Mouse (Mus musculus): ENCODE data around the gene Med8. TPM values are rescaled to one million over a fixed set of nuclear protein-coding genes. Genes with fewer than 3 reads are reported as not detected.

Med8 gene
- polyA plus RNA-seq, 1 experiment from 2014 or later: 115 TPM

DNA sequence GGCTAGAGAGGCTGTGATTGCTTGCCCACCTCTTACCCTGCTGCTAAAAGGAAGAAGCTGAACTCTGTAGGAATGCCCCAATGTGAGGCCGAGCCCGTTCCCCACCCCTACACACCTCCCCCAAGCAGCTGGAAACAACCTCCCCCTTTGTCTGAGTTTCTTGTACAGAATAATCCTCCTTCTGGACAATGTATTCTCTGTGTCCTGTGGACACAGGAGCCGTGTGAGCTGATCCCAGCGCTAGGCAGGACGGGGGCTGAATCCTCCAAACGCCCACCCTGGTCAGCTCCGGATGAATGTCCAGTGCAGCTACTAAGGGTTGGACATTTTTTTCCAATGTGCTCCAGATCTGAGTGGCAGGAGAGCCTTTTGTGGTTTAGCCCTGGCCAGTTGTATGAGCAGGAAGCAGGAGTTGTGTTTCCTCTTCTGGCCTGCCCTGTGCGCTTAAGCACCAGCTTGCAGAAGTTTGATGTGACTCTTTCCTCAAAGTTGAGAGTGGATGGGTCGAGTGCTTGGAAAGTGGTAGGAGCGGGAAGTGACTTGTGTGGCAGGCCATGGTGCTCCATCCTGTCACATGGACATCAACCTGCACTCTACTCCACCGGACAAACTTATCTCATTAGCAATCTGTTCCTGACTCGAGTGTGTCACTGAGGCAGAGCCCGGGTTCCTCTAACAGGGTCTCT lies 8.1 kb downstream of the Med8 start:
- H3K4me1 ChIP-seq: no peaks in the 10 kb centered on the region
- no peak for ATAC-seq (replicated peaks)
- H3K4me2 ChIP-seq (replicated peaks): no peak overlapping the region
- H3K27me3 ChIP-seq: no peaks in the 10 kb centered on the region
- H3K4me3 ChIP-seq: no peak overlapping the region
- H3K27ac ChIP-seq (replicated peaks): no peak overlapping the region
- peaks cover 81% of the 10 kb centered on the region for H3K36me3 ChIP-seq
- no peak overlapping the region for H3K9ac ChIP-seq (replicated peaks)
- H3K9me3 ChIP-seq: no peaks in the 10 kb centered on the region
- WGBS: 86% methylated on average over 13 of the region's 13 CpGs

DNA sequence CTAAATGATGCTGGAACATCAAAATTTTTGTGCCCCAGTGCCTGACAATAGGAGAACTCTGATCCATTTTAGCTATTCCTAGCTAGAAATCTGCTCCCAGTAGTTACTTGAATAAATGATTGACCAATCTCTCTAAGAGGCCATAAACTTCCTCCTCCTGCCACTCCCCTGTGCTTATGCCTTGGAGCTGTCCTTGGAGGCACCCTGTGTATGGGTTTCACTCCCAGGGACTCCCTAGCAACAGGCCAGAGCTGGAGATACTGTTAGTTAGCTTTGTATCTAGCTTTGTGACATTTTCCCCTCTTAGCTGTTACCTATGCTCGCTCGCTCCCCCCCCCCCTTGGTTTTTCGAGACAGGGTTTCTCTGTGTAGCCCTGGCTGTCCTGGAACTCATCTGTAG lies 12.2 kb downstream of the Med8 start:
- Histone ChIP-seq H3K9ac (replicated peaks) (no peak overlapping the region), H3K36me3 (peaks cover 52% of the 10 kb centered on the region), H3K27me3 (no peaks in the 10 kb centered on the region), H3K4me2 (replicated peaks) (no peak overlapping the region), H3K4me3 (no peak overlapping the region), H3K27ac (replicated peaks) (no peak overlapping the region), H3K9me3 (no peaks in the 10 kb centered on the region), H3K4me1 (no peaks in the 10 kb centered on the region)
- WGBS: 96% methylated on average over 3 of the region's 3 CpGs
- no peak for ATAC-seq (replicated peaks)

DNA sequence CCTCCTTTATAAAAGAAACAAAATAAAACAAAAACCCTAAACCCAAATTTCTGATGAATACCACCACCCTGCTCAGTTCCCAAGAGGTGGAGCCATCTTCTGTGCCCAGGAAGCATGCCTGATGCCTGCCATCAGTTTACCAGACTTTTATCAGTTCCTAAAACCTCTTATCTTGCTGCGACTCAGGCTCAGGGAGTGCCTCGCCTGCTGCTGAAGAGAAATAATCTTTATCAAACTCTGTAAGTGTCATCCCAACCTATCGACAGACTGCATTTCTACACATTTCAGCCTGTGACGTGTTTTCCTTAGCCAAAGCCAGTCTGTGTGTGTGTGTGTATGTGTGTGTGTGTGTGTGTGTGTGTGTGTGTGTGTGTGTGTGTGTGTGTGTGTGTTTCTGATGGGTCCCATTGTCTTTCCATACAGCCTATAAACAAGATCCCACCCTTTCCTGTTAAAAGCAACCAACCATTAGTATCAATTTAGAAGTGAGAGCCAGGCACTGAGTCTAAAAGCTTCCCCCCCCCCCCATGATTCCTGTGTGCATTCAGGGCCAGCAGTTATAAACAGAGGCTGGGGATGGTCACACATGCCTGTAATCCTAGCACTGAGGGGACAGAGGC lies 15.5 kb downstream of the Med8 start:
- Histone ChIP-seq H3K9me3 (no peaks in the 10 kb centered on the region), H3K9ac (replicated peaks) (no peak overlapping the region), H3K36me3 (peaks cover 27% of the 10 kb centered on the region), H3K4me2 (replicated peaks) (no peak overlapping the region), H3K27me3 (no peaks in the 10 kb centered on the region), H3K27ac (replicated peaks) (no peak overlapping the region), H3K4me3 (no peak overlapping the region), H3K4me1 (peaks cover 21% of the 10 kb centered on the region)
- no peak for ATAC-seq (replicated peaks)
- WGBS: 91% methylated on average over 4 of the region's 4 CpGs

DNA sequence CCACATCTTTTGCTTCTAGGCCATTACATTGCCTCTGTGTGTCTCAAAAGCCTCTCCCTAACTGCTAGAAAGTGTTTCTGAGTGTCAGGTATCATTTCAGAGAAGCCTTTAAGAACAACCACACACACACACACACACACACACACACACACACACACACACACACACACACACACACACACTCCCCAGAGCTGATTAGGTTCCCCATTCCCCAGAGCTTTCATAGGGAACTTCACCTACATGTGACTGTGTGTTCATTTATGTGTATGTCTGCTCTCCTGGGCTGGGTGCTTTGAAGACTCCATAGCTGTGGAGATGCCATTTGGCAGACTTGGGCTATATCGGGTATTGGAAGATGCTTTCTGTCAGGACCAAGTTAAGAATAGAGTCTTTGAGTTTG lies 16.2 kb downstream of the Med8 start:
- Histone ChIP-seq H3K27ac (replicated peaks) (no peak overlapping the region), H3K9ac (replicated peaks) (no peak overlapping the region), H3K9me3 (no peaks in the 10 kb centered on the region), H3K36me3 (peaks cover 23% of the 10 kb centered on the region), H3K27me3 (no peaks in the 10 kb centered on the region), H3K4me2 (replicated peaks) (no peak overlapping the region), H3K4me3 (no peak overlapping the region), H3K4me1 (peaks cover 21% of the 10 kb centered on the region)
- no peak for ATAC-seq (replicated peaks)
- 90% methylated on average over 1 of the region's 1 CpGs for whole genome bisulfite sequencing

DNA sequence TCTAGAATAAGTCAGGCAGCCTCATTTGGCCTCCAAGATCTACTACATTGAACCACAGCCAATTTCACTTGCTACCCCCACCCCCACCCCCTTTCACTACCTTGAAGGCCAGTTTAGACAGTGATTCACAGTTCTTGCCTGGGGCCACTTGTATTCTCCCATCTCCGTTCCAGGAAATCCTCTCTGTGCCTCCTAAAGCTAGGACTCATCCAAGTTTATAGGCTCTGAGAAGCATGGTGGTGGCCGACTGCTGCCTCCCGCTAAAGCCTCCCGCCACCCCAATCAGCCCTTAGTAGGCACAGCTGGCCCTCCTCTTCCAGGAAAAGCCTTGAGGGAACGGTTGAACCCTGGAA lies 18.3 kb downstream of the Med8 start:
- ATAC-seq (replicated peaks): no peak; the same call in 1 of the 2 replicates

DNA sequence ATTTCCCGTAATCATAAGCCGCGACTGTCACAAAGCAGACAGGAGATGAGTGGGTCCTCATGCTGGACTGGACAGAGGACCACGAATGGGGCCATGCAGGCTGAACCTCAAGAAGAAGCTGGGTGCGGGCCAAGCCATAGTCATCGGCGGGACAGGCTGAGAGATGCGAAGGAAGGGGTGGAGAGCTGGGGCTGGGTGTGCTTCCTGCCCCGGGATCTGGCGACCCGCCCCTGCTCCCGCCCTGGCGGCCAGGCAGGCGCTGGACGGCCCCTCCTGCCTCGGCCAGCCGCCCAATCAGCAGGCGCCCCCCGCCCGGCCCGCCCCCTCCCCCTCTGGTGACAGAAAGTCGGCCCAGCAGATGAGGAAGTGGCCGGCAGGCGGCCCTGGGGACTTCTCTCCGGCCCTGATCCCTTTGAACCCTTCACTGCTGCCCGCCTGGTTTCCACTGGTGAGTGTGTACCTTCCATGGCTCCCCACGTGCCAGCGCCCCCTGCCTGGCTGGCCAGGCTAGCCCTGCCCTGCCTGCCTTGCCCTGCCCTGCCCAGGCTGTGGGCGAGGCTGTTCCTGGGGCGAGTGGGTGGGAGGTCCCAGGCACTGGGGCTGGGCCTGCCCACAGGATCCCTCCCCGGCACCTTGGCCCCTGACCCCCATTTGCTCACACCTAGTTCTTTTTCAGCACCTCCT lies 18.8 kb downstream of the Med8 start, which contains the start of gene Elovl1:
Elovl1 (plus strand) TSS at position 326 of the 684 bp plus-strand sequence.
- H3K4me1 ChIP-seq: peaks cover 21% of the 10 kb centered on the region
- under 1% methylated on average over 30 of the region's 31 CpGs for whole genome bisulfite sequencing
- peak within 1 kb of the TSS; percentile 65 for H3K9ac ChIP-seq (replicated peaks)
- peak within 1 kb of the TSS; percentile 50 for H3K4me3 ChIP-seq
- H3K4me2 ChIP-seq (replicated peaks): peak within 1 kb of the TSS; percentile 87
- no peaks in the 10 kb centered on the region for H3K27me3 ChIP-seq
- peak within 1 kb of the TSS; percentile 59 for H3K27ac ChIP-seq (replicated peaks)
- peak; percentile 89 for ATAC-seq (replicated peaks)
- H3K9me3 ChIP-seq: no peaks in the 10 kb centered on the region
- H3K36me3 ChIP-seq: peaks cover 19% of the 10 kb centered on the region

More for the DNA sequence above, 18.3 kb downstream of the Med8 start:
- H3K4me3 ChIP-seq: peak overlapping the region; percentile 50
- no peaks in the 10 kb centered on the region for H3K9me3 ChIP-seq
- 2% methylated on average over 5 of the region's 5 CpGs for WGBS
- H3K4me2 ChIP-seq (replicated peaks): peak overlapping the region; percentile 87
- peaks cover 21% of the 10 kb centered on the region for H3K4me1 ChIP-seq
- H3K9ac ChIP-seq (replicated peaks): peak overlapping the region; percentile 65
- H3K36me3 ChIP-seq: peaks cover 17% of the 10 kb centered on the region
- H3K27ac ChIP-seq (replicated peaks): peak overlapping the region; percentile 59
- no peaks in the 10 kb centered on the region for H3K27me3 ChIP-seq

DNA sequence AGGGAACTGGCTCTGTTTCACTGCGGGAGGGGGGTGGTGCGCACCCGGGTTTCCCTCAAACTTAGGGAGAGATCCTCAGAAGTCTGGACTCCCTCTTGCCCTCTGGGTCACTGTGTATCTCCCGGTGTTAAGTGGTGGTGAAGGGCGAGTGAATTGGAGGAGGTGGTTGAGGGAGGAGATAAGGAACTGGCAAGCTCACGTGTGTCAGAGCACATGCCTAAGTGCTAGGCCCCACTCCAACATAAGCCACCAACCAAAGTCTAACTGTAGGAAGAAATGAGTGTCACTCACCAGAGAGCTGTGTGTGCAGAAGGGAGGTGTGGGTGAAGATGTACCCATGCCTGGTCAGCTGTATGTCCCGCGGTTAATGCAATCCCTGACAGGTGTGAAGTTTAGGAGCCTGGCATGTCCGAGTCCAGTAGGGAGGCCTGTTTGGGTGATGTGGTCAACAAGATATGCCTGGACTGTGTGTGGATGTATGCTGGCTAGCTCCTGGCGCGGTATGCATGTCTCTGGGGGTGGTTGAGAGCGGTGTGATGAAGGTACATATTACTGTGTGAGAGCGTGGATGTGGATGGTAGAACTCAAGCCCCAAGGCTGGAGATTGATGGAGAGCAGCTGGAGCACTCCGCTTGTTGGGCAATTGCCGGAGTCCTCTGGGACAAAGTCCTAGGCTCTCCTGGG lies 19.5 kb downstream of the Med8 start:
- 55% methylated on average over 15 of the region's 15 CpGs for WGBS

DNA sequence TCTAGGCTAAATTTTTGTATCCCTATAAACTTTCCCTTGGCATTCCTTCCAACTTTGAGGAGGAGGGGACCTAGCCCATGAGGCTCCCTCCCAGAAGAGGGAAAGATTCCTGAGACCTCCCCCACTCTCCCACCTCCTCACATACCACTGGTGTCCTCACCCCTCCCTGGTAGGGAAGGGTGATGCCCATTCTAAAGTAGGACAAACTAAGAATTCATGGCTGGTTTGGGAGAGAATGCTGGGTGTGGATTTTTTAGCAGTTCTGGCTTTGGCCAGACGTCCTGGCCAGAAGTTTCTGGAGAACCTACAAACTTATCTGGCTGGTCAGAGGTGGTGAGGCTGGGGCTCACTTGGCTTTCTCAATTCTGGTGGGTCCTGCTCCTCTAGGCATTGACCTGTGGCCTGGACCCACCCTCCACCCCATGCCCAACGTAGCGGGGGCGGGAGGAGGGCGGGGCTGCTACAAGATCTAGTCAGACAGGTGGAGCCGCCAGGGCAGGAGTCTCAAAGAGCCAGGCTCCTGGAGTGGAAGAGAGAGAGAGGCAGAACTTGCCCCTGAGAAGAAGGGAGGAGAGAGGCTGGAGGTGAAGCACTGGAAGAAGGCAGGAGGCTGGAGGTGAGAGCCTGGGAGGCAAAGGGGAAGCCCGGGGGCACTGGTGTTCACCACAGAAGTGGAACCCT lies 20.2 kb downstream of the Med8 start:
- Histone ChIP-seq H3K27ac (replicated peaks) (no peak overlapping the region), H3K9me3 (no peaks in the 10 kb centered on the region), H3K4me3 (no peak overlapping the region), H3K4me2 (replicated peaks) (no peak overlapping the region), H3K36me3 (peaks cover 18% of the 10 kb centered on the region), H3K4me1 (peaks cover 26% of the 10 kb centered on the region), H3K27me3 (no peaks in the 10 kb centered on the region), H3K9ac (replicated peaks) (no peak overlapping the region)
- ATAC-seq (replicated peaks): no peak
- WGBS: 58% methylated on average over 7 of the region's 7 CpGs

More for the DNA sequence above, 19.5 kb downstream of the Med8 start:
- Histone ChIP-seq H3K27me3 (no peaks in the 10 kb centered on the region), H3K4me2 (replicated peaks) (peak overlapping the region; percentile 87), H3K9me3 (no peaks in the 10 kb centered on the region), H3K36me3 (peaks cover 20% of the 10 kb centered on the region), H3K9ac (replicated peaks) (peak overlapping the region; percentile 65), H3K4me3 (peak overlapping the region; percentile 50), H3K27ac (replicated peaks) (peak overlapping the region; percentile 59), H3K4me1 (peaks cover 21% of the 10 kb centered on the region)
- ATAC-seq (replicated peaks): peak; percentile 18

DNA sequence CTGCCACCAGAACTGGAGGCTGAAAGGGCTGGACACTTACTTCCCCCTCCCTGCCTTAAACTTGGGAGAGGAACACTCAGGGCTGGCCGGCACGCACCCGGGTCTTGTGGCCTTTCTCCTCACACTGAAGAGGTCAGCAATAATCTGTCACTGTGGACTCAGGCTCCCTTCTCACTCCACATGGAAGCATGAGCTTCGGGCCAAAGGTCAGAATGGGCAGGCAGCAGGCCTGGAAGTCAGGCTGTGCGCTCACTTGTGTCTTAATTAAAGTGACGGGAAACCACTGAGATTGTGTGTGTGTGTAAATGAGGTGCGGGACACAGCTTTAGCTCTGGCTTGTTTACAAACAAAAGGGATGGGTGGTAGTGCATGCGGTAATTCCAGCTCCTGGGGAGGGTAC lies 23.2 kb downstream of the Med8 start:
- 74% methylated on average over 8 of the region's 8 CpGs for WGBS
- Histone ChIP-seq H3K9me3 (no peaks in the 10 kb centered on the region), H3K4me2 (replicated peaks) (no peak overlapping the region), H3K27ac (replicated peaks) (no peak overlapping the region), H3K4me1 (peaks cover 47% of the 10 kb centered on the region), H3K9ac (replicated peaks) (no peak overlapping the region), H3K27me3 (no peaks in the 10 kb centered on the region), H3K36me3 (peaks cover 16% of the 10 kb centered on the region), H3K4me3 (no peak overlapping the region)
- no peak for ATAC-seq (replicated peaks)

DNA sequence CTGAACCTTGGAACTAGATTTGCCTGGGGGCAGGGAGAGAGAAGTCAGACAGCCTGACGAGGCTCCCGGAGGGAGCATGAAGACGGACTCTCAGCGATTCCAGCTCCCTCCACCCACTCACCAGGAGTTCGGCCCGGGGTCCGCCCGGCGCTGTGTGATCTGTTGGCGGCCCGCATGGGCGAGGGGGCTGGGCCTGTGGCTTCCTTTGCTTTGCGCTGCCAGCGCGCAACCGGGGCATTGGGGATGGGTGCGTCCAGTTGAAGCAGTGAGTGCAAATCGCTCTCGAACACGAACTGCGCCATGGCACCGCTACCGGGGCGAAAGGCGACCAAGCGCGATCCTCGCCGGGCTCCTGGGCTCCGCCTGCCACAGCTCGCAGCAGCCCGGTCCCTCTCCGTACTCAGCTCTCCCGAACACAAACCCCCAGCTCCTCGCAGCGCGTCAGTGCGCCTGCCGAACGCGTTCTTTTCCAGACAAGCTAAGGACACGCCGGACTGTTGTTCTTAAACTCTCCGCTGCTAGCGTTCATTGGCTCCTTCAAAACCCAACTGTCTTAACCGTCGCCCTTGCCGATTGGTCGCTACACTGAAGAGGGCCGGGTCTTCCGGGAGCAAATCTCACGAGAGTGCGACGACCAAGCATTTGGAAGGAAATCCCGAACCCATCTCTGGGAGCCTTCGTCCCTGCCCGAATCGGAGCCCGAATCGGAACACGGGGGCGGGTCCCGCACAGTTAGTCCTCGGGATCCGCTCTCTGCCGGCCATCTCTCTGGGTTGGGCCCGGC lies 27.9 kb downstream of the Med8 start, which contains the start of gene Cdc20:
Cdc20 (minus strand) TSS at position 533 of the 784 bp plus-strand sequence.
- peak; percentile 97 for ATAC-seq (replicated peaks)
- WGBS: under 1% methylated on average over 62 of the region's 67 CpGs
- Histone ChIP-seq H3K4me1 (peaks cover 37% of the 10 kb centered on the region), H3K36me3 (peaks cover 13% of the 10 kb centered on the region), H3K27ac (replicated peaks) (peak within 1 kb of the TSS; percentile 90), H3K4me3 (peak within 1 kb of the TSS; percentile 63), H3K9me3 (no peaks in the 10 kb centered on the region), H3K27me3 (no peaks in the 10 kb centered on the region), H3K9ac (replicated peaks) (peak within 1 kb of the TSS; percentile 72), H3K4me2 (replicated peaks) (peak within 1 kb of the TSS; percentile 98)

DNA sequence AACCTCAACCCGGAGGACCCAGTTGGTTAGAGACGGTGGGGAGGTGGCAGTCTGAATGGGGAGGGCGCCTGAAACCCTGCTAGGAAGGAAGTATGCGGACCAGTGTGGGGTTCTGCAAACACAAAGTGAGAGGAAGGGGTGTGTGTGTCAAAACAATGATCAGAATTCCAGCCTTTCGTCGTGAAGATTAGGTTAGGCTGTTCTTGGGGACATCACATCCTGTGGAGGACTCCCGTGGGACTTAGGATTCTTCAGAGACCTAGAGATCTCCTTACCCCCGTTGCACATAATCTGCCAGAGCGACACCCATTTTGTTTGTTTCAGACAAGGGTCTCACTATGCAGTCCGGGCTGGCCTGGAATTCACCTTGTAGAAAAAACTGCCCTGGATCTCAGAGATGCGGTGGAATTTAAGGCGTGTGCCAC lies 28.7 kb downstream of the Med8 start:
- Histone ChIP-seq H3K9ac (replicated peaks) (peak overlapping the region; percentile 72), H3K36me3 (peaks cover 5% of the 10 kb centered on the region; the same call in 1 of the 2 replicates), H3K4me3 (peak overlapping the region; percentile 63), H3K4me1 (peaks cover 37% of the 10 kb centered on the region), H3K9me3 (no peaks in the 10 kb centered on the region), H3K27ac (replicated peaks) (peak overlapping the region; percentile 90), H3K27me3 (no peaks in the 10 kb centered on the region), H3K4me2 (replicated peaks) (peak overlapping the region; percentile 98)
- peak; percentile 44 for ATAC-seq (replicated peaks)
- WGBS: 8% methylated on average over 12 of the region's 12 CpGs
